Mouse (Mus musculus) kidney, adult 2 months (tissue): ENCODE measurements around the gene Aars2. TPM values are rescaled to one million over a fixed set of nuclear protein-coding genes. Genes with fewer than 3 reads are reported as not detected.
A peak's percentile ranks its signal among the peaks of the same experiment; 100 is the strongest.

ENCODE experiments used
- DNase-seq: peaks from one replicate; pipeline ENCODE4 v3.0.0; 2021
- H3K27ac ChIP-seq: fragments of 200-500 bp; 2 replicates; pipeline ENCODE4 v1.5.1; 2012; ENCODE audit warnings: low read depth, low read length, control low read depth, inconsistent platforms; ENCODE audit not compliant: insufficient read depth
- H3K27me3 ChIP-seq: fragments of 200-500 bp; replicated peaks from 2 replicates; pipeline ENCODE4 v1.6.1; 2012; ENCODE audit warnings: mild to moderate bottlenecking, moderate library complexity, low read length, inconsistent platforms; ENCODE audit not compliant: control insufficient read depth, insufficient read depth
- H3K36me3 ChIP-seq: fragments of 200-500 bp; 2 replicates; pipeline ENCODE4 v1.6.1; 2012; ENCODE audit warnings: mild to moderate bottlenecking, moderate library complexity, low read length, inconsistent platforms; ENCODE audit not compliant: control insufficient read depth, insufficient read depth
- H3K4me1 ChIP-seq: fragments of 200-500 bp; 2 replicates; pipeline ENCODE4 v1.6.1; 2011; ENCODE audit warnings: low read length; ENCODE audit not compliant: control insufficient read depth, insufficient read depth
- H3K4me3 ChIP-seq: fragments of 200-500 bp; 2 replicates; pipeline ENCODE4 v1.5.1; 2011; ENCODE audit warnings: mild to moderate bottlenecking, low read depth, low read length, control low read depth; ENCODE audit not compliant: insufficient read depth
- CTCF ChIP-seq: fragments of 200-500 bp; conservative IDR thresholded peaks from 2 replicates; pipeline ENCODE4 v1.5.1; 2011; ENCODE audit warnings: low read depth, mild to moderate bottlenecking, control low read depth, low read length, moderate library complexity, mixed read lengths; ENCODE audit not compliant: insufficient read depth, insufficient read length
- POLR2A ChIP-seq: fragments of 200-500 bp; IDR thresholded peaks from one replicate; pipeline ENCODE4 v1.6.1; 2011; ENCODE audit warnings: low read depth, low read length, control low read depth
- WGBS: fragments of 180-500 bp; shearing (Covaris S2); methylation state at CpG from one replicate; pipeline ENCODE4 v1.1.7; 2018; 5-methylcytosine and 5-hydroxymethylcytosine counted together
- polyA plus RNA-seq: library from polyadenylated mRNA; depleted of rRNA; stranded (reverse); fragments of >200 nt; gene quantifications from 2 replicates; pipeline ENCODE4 v1.2.3, GENCODE M21; 2012

Aars2 gene
- polyA plus RNA-seq, 1 experiment = 16.2 TPM

DNA sequence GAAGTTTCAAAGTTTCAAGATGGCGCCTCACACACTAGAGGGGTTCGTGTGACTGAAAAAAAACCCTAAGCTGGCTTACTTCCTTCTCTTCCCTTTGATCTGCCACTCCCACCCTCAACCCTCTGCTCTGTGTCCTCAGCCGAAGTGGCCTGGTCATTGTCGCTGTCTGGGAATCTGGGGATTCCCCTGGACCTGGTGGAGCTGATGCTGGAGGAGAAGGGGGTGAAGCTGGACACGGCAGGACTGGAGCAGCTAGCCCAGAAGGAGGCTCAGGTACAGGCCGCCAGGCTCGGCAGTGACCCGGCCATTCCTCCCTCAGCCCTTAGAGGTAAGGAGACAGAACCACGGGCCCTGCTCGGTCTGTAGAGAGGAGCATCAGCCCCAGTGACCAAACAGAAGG lies 9.2 kb downstream of the Aars2 start:
- Histone ChIP-seq H3K36me3 (no peaks in the 10 kb centered on the region), H3K4me3 (no peak overlapping the region), H3K27me3 (no peaks in the 10 kb centered on the region), H3K4me1 (no peaks in the 10 kb centered on the region), H3K27ac (no peak overlapping the region)
- TF ChIP-seq POLR2A = no peak
- TF ChIP-seq CTCF = no peak
- 86% methylated on average over 10 of the region's 10 CpGs for WGBS
- DNase-seq = no peak

DNA sequence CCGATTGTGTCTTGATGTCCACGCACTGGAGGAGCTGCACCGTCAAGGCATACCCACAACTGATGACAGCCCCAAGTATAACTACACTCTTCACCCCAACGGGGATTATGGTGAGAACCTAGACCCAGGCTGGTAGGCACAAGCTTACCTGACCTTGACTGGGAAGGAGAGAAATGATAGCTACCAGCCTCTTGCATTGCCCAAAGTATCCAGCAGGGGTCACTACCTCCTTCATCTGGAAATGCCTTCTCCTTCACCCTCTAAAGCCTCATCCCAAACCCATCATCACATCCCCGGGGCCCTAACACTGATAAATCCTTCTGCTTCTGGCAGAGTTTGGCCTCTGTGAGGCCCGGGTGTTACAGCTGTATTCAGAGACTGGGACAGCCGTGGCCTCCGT lies 9.8 kb downstream of the Aars2 start:
- 39% methylated on average over 8 of the region's 8 CpGs for WGBS
- DNase-seq = peak; percentile 73
- H3K27ac ChIP-seq = no peak overlapping the region

DNA sequence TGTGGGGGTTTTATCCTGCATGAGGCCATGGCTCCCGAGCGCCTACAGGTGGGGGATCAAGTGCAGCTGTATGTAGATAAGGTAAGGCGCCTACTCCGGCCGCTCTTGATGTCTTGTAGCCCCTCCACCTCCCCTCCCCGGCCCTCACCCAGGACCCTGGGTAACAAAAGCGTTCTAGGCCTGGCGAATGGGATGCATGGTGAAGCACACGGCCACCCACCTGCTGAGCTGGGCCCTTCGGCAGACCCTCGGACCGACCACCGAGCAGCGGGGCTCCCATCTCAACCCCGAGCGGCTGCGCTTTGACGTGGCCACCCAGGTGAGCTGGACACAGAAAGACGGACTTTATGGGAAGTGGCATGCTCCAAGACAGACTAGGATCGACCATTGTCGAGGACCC lies 10.5 kb downstream of the Aars2 start:
- TF ChIP-seq POLR2A = no peak
- no peak for TF ChIP-seq CTCF
- no peak overlapping the region for H3K4me3 ChIP-seq
- no peaks in the 10 kb centered on the region for H3K36me3 ChIP-seq
- 95% methylated on average over 21 of the region's 21 CpGs for WGBS
- H3K4me1 ChIP-seq = no peaks in the 10 kb centered on the region
- H3K27ac ChIP-seq = no peak overlapping the region
- no peaks in the 10 kb centered on the region for H3K27me3 ChIP-seq
- no peak for DNase-seq

More for the DNA sequence above, 9.8 kb downstream of the Aars2 start:
- peak; percentile 81 for TF ChIP-seq CTCF
- no peak for TF ChIP-seq POLR2A
- Histone ChIP-seq H3K4me3 (no peak overlapping the region), H3K27me3 (no peaks in the 10 kb centered on the region), H3K4me1 (no peaks in the 10 kb centered on the region), H3K36me3 (no peaks in the 10 kb centered on the region)

DNA sequence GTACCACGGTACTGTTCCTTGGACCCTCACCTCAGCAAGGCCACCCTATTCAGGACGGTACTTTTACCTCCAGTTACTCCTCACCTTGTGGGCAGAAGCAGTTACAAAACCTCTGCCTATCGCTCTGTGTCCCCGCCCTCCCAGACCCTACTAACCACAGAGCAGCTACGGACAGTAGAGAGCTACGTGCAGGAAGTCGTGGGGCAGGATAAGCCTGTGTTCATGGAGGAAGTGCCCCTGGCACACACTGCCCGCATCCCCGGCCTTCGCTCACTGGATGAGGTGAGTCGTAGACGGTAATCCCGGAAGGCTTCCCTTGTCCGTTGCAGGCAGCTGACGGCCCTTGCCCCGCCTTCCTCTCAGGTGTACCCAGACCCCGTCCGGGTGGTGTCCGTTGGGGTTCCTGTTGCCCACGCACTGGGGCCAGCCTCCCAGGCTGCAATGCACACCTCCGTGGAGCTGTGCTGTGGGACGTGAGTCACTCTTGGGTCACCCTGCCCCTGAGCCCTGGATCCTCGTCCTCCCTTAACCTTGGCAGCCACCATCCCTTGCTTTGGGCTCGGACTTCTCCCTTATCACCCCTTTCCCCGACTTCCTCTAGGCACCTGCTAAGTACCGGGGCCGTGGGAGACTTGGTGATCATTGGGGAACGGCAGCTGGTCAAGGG lies 11.0 kb downstream of the Aars2 start:
- Histone ChIP-seq H3K27ac (no peak overlapping the region), H3K27me3 (no peaks in the 10 kb centered on the region), H3K36me3 (no peaks in the 10 kb centered on the region), H3K4me3 (no peak overlapping the region), H3K4me1 (no peaks in the 10 kb centered on the region)
- 93% methylated on average over 28 of the region's 28 CpGs for WGBS
- TF ChIP-seq CTCF (no peak), POLR2A (no peak)
- DNase-seq = no peak

DNA sequence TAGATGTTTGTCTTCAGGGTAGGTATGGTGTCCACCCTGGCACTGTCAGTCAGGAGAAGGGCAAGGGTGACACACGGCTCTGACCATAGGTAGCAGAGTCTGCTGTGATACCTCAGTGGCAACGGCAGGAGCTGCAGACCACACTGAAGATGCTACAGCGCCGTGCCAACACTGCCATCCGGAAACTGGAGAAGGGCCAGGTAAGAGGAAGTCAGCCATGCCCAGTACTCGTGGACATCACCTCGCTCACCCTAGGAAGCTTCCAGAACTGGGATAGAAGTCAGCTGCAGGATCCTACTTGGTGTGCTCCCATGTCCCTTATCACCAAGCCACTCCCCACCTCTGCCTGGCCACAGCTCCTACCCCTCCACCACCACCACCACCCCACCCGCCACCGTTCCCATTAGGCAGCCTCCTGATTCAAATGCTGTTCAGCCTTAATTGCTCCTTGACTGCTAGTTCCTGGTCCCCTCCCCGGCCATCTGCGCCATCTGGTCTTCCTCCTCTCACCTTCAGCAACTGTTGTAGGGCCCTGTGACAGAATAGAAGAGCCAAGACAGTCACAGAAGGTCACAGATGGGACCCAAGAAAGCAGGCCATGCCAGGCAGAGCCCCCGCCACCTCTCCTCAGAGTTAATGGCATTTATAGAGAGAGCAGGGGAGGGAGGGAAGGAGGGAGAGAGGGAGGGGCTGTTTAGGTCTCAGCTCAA lies 12.3 kb downstream of the Aars2 start:
- no peak for DNase-seq
- Histone ChIP-seq H3K27ac (no peak overlapping the region), H3K27me3 (no peaks in the 10 kb centered on the region), H3K4me3 (no peak overlapping the region), H3K36me3 (no peaks in the 10 kb centered on the region), H3K4me1 (no peaks in the 10 kb centered on the region)
- 78% methylated on average over 12 of the region's 12 CpGs for WGBS
- TF ChIP-seq CTCF (no peak), POLR2A (no peak)

DNA sequence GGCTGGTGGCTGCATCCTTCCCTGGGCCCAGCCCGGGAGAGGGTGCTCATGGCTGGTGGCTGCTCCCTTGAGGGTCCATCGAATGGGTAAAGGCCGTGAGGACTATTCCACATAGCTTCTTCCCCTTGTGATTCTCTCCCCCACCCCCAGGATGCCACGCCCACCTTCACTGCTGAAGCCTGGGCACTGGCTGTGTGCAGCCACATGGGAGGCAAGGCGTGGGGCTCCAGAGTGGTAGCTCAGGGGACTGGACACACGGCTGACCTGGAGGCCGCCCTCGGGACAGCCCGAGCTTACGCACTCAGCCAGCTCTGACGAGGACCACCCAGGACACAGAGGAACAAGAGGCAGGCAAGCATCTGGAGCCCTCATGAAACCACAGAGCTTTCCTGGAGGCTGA lies 13.5 kb downstream of the Aars2 start:
- 82% methylated on average over 11 of the region's 11 CpGs for WGBS
- Histone ChIP-seq H3K36me3 (no peaks in the 10 kb centered on the region), H3K27ac (no peak overlapping the region), H3K27me3 (no peaks in the 10 kb centered on the region), H3K4me1 (no peaks in the 10 kb centered on the region), H3K4me3 (no peak overlapping the region)
- no peak for DNase-seq
- no peak for TF ChIP-seq POLR2A
- TF ChIP-seq CTCF = no peak

DNA sequence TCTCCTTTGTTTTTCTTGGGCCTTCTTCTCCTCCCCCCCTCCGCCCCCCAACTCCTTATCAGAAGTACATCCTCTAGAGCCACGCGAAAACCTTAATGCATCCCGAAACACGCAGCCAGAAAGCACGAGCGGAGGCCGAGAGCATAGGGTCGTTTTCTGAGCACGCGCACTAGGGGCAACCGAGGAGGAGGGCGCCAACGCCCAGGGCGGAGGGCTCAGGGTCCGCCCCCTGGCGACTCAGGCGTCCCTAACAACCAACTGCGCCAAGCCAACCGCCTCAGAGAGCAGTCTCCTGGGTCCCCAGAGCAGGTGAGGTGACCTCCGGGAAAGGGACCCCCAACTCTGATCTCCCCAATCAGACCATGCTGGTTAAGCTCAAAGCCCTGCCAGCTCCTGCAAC lies 16.6 kb downstream of the Aars2 start, which contains the start of gene Tcte1:
Tcte1 (plus strand) TSS at position 172 of the 400 bp plus-strand sequence.
- Histone ChIP-seq H3K36me3 (no peaks in the 10 kb centered on the region), H3K4me3 (no peak within 1 kb of the TSS), H3K27ac (no peak within 1 kb of the TSS), H3K4me1 (no peaks in the 10 kb centered on the region), H3K27me3 (no peaks in the 10 kb centered on the region)
- WGBS = 5% methylated on average over 21 of the region's 21 CpGs
- TF ChIP-seq POLR2A = no peak
- no peak for TF ChIP-seq CTCF
- no peak for DNase-seq
